Mouse (Mus musculus) midbrain, embryonic 16.5 days (tissue): ENCODE data around the gene Gm45618. TPM values are rescaled to one million over a fixed set of nuclear protein-coding genes. Genes with fewer than 3 reads are reported as not detected.

Experiments
- ATAC-seq: fragments of 200-750 bp; cut with Nextera tagmentation; 2 replicates; pipeline ENCODE4 v1.8.0; 2017; ENCODE audit warnings: moderate TSS enrichment
- H3K27ac ChIP-seq: fragments of 300-500 bp; sonication (generic); 2 replicates; pipeline ENCODE4 v1.5.1; 2014; ENCODE audit warnings: mild to moderate bottlenecking, low read length, mixed read lengths
- H3K27me3 ChIP-seq: fragments of 300-500 bp; sonication (generic); 2 replicates; pipeline ENCODE4 v1.6.1; 2014; ENCODE audit warnings: low read depth, low read length, mixed read lengths; ENCODE audit not compliant: control insufficient read depth, insufficient read depth
- H3K36me3 ChIP-seq: fragments of 300-500 bp; sonication (generic); 2 replicates; pipeline ENCODE4 v1.6.1; 2014; ENCODE audit warnings: mild to moderate bottlenecking, low read length, moderate library complexity, mixed read lengths; ENCODE audit not compliant: control insufficient read depth, insufficient read depth
- H3K4me1 ChIP-seq: fragments of 300-500 bp; sonication (generic); 2 replicates; pipeline ENCODE4 v1.6.1; 2014; ENCODE audit warnings: mild to moderate bottlenecking, low read length, mixed read lengths; ENCODE audit not compliant: control insufficient read depth, insufficient read depth
- H3K4me2 ChIP-seq: fragments of 300-500 bp; sonication (generic); 2 replicates; pipeline ENCODE4 v1.6.1; 2014; ENCODE audit warnings: mild to moderate bottlenecking, low read length, mixed read lengths
- H3K4me3 ChIP-seq: fragments of 300-500 bp; sonication (generic); 2 replicates; pipeline ENCODE4 v1.5.1; 2014; ENCODE audit warnings: low read depth, mild to moderate bottlenecking, low read length, moderate library complexity, mixed read lengths
- H3K9ac ChIP-seq: fragments of 300-500 bp; sonication (generic); 2 replicates; pipeline ENCODE4 v1.6.1; 2014; ENCODE audit warnings: low read depth, low read length, mixed read lengths
- H3K9me3 ChIP-seq: fragments of 300-500 bp; sonication (generic); replicated peaks from 2 replicates; pipeline ENCODE4 v1.6.1; 2014; ENCODE audit warnings: mild to moderate bottlenecking, low read length, mixed read lengths; ENCODE audit not compliant: control insufficient read depth, poor library complexity, severe bottlenecking
- WGBS: fragments of 180-500 bp; shearing (Covaris S2); extraction: QIAGEN DNeasy Blood & Tissue Kit; methylation state at CpG from one replicate; pipeline ENCODE4 v1.1.7; 2014; 5-methylcytosine and 5-hydroxymethylcytosine counted together
- polyA plus RNA-seq: library from polyadenylated mRNA; unstranded; fragments of >200 nt; fragmentation: Nextera tagmentation; extraction: Ambion mirVana; gene quantifications from 2 replicates; pipeline ENCODE4 v1.2.1, GENCODE M21; 2015

The Gm45618 gene
- polyA plus RNA-seq, 1 experiment from 2014 or later = 0.30 TPM

DNA sequence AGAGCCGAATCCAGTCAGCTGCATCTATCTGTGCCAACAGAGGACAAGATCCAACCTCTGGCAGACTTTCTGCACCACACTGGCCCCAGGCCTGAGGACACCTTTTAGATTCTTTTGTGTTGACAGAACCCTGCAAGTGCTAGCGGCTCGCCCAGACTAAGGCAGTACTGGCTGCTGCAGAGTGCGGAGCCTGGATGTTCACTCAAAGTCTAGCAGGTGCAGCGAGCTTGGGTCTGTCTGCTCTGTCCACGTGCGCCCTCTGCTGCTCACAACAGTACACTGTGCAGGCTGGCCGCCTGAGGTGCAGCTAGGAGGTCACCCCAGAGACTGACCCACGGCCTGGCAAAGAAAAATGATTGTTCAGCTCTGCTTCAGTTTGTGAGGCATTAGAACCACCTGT, 22.8 kb downstream of the Gm45618 start:
- peak overlapping the region; percentile 43 for H3K4me2 ChIP-seq
- H3K36me3 ChIP-seq = no peaks in the 10 kb centered on the region
- no peaks in the 10 kb centered on the region for H3K27me3 ChIP-seq
- WGBS = 10% methylated on average over 9 of the region's 9 CpGs
- H3K4me3 ChIP-seq = peak overlapping the region; percentile 12; the same call in 1 of the 2 replicates
- no peak overlapping the region; the same call in 1 of the 2 replicates for H3K9ac ChIP-seq
- no peaks in the 10 kb centered on the region for H3K9me3 ChIP-seq
- peak; percentile 57 for ATAC-seq
- H3K27ac ChIP-seq = no peak overlapping the region
- peaks cover 21% of the 10 kb centered on the region for H3K4me1 ChIP-seq

DNA sequence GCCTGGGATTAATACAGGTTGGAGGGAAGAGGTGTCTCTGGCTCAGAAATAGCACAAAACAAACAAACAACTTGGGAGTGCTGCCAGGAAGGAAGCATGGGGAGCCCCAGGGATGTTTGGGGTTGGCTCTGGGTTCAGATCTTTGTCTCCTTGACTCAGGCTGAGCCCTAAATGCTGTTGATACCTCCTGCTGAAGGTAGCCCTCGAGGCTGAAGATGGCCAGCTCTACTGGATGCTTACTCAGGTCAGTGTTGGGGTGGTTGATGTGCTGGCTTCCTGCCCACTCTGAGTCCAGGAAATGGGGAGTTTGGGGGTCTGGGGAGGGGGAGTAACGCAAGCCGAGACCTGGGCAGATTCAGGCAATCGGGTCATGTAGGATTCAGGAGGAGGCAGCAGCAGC, 23.8 kb downstream of the Gm45618 start:
- peak overlapping the region; percentile 88; the same call in 1 of the 2 replicates for H3K4me3 ChIP-seq
- H3K9ac ChIP-seq = peak overlapping the region; percentile 99; the same call in 1 of the 2 replicates
- H3K36me3 ChIP-seq = no peaks in the 10 kb centered on the region
- H3K9me3 ChIP-seq = no peaks in the 10 kb centered on the region
- H3K4me1 ChIP-seq = peaks cover 32% of the 10 kb centered on the region
- H3K27me3 ChIP-seq = no peaks in the 10 kb centered on the region
- WGBS = 66% methylated on average over 4 of the region's 4 CpGs
- peak overlapping the region; percentile 96 for H3K4me2 ChIP-seq
- no peak overlapping the region for H3K27ac ChIP-seq
- no peak for ATAC-seq

DNA sequence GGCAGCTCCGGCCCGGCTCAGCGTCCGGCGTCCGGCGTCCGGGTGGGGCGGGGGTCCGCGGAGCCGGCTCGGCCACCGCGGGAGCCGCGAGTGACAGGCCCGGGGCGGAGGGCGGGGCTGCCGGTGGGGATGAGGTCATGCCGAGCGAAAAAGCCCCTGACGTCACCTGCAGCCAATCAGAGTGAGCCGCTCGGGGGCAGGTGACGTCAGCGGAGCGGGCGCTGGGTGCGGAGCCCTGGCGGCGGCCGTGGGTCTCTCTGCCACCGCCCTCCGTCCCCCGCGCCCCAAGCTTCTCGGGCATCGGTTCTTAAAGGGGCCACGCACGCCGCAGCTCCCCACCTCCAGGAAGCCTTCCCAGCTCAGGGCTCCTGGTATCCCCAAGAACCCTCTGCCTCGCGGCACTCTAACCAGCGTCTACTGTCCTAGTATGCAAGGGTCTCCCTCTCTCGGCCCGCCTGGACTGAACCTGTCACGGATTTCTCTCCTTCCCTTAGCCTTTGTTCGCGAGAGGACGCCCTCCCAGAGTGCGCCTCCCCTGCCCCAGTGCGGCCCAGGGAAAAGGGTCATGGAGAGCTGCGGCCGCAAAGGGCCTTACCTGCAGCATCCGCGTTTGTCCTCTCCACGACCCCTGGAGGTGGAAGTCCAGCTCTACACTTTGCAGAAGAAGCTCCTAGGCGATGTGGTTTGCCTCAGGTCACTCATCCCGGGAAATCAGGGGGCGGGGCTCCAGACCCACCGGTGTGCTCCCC, 25.2 kb downstream of the Gm45618 start, which contains the start of gene Dusp8:
TSS of gene Dusp8 (minus strand) at position 661 of the 749 bp plus-strand sequence.
- H3K36me3 ChIP-seq = no peaks in the 10 kb centered on the region
- under 1% methylated on average over 57 of the region's 63 CpGs for WGBS
- H3K9me3 ChIP-seq = no peaks in the 10 kb centered on the region
- no peaks in the 10 kb centered on the region for H3K27me3 ChIP-seq
- peak within 1 kb of the TSS; percentile 98 for H3K27ac ChIP-seq
- peak within 1 kb of the TSS; percentile 88 for H3K4me3 ChIP-seq
- peak within 1 kb of the TSS; percentile 99 for H3K9ac ChIP-seq
- peak; percentile 69 for ATAC-seq
- peak within 1 kb of the TSS; percentile 96 for H3K4me2 ChIP-seq
- H3K4me1 ChIP-seq = peaks cover 45% of the 10 kb centered on the region

DNA sequence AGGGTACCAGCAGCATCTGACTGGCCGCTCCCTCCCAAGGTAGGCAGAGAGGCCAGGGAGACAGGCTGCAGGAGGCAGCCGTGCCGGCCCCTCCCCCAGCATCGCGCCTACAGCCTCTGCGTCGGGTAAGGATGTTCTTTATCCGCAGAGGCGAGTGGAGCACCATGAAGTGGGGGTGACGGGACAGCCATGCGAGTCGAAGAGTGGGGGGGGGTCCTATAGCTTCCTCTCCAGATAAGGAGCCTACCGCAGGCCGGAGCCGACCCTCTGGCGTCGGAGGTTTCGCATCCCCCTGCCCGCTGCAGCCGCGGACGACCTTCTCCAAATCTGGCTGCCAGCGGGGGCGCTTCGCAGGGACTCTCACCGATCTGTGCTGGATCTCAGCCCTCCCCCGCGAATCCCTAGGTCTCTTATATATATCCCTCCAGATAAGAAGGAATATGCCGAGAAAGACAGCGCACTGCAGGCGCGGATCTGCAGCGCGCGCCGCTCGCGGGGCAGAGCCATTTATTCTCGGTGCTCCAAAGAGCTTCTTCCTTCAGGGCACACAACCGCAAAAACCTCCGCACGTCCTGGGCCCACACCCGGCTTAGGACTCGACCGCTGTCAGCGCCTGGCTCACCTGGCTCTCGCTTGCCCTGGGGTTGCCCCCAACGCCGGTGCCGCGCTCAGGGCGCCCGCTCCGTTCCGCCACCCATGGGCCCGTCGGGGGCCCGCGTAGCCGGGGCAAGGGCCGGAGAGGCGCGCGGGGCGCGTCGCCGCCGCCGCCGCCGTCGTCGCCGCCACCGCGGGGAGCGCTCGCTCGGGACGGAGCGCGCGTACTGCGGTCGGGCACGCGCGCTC, 26.0 kb downstream of the Gm45618 start:
- Histone ChIP-seq H3K9ac (peak overlapping the region; percentile 99), H3K4me1 (peaks cover 53% of the 10 kb centered on the region), H3K27ac (peak overlapping the region; percentile 98), H3K4me3 (peak overlapping the region; percentile 88), H3K4me2 (peak overlapping the region; percentile 96), H3K27me3 (no peaks in the 10 kb centered on the region), H3K36me3 (no peaks in the 10 kb centered on the region), H3K9me3 (no peaks in the 10 kb centered on the region)
- under 1% methylated on average over 88 of the region's 89 CpGs for WGBS
- ATAC-seq = peak; percentile 21

DNA sequence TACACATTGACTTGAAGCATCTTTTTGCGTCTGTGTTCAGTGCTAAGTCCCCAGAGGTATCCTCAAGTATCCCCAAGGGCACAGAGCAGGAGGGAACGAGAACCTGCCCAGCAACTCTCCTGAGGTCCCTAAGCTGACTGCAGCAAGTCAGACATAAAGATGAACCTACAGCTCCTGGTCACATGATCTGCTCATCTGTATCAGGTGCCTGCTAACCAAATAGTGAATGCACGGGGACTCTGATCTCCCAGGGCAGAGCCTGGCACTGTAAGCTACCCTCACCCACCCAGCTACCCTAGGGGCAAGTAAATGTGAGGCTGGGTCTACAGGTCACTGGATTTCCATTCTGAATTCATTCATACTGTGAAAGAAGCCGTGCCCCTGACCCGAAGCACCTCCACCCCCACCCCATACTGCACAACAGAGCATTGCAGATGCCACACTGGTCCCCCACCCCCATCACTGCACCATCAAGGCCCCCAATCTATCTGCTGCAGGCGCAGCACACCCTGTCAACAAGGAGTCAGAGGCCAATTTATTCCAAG, 26.8 kb downstream of the Gm45618 start:
- Histone ChIP-seq H3K36me3 (no peaks in the 10 kb centered on the region), H3K4me3 (peak overlapping the region; percentile 88), H3K27ac (peak overlapping the region; percentile 98), H3K9me3 (no peaks in the 10 kb centered on the region), H3K9ac (peak overlapping the region; percentile 99), H3K4me2 (peak overlapping the region; percentile 96), H3K27me3 (no peaks in the 10 kb centered on the region), H3K4me1 (peaks cover 61% of the 10 kb centered on the region)
- WGBS = 10% methylated on average over 6 of the region's 6 CpGs
- ATAC-seq = no peak

DNA sequence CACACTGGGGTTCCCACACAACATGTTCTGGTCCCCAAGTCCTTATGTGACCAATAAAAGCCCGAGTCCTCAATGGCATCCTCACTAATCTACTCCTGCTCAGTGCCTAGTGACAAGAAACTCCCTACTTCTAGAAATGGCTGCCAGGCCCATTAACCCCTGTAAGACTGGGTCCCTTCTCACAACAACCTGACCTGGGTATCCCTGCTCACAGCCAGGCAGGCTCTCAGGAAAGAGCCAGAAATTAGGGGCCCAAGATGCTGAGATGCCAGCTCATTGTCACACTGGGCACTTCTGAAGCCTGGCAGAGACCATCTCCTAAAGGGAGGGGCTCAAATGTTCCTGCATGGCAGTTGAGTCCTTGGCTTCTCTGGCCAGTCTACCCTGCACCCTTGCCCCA, 27.5 kb downstream of the Gm45618 start:
- Histone ChIP-seq H3K4me2 (peak overlapping the region; percentile 96), H3K4me1 (peaks cover 67% of the 10 kb centered on the region), H3K27me3 (no peaks in the 10 kb centered on the region), H3K9me3 (no peaks in the 10 kb centered on the region), H3K4me3 (peak overlapping the region; percentile 88), H3K27ac (peak overlapping the region; percentile 86), H3K36me3 (peaks cover 3% of the 10 kb centered on the region), H3K9ac (peak overlapping the region; percentile 99)
- 48% methylated on average over 1 of the region's 1 CpGs for WGBS
- no peak for ATAC-seq

DNA sequence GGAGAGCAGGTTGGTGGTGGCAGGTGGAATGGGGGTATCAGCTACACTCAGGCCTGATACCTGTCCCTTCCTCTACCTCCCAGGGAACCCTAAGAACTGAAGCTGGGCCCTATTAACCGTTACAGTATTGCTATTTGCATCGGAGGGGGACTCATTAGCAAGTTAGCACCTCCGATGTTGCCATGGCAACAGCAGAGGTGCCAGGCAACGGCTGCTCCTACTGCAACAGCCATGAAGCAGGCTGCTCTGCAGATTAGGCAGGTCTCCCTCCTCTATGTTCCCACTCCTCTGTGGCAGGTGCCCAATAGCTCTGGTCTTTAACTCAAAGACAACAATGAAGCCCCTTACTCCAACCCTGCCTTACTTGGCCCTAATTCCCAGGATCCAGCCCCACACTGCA, 28.7 kb downstream of the Gm45618 start:
- H3K4me3 ChIP-seq = peak overlapping the region; percentile 88
- no peaks in the 10 kb centered on the region for H3K9me3 ChIP-seq
- H3K4me2 ChIP-seq = peak overlapping the region; percentile 96
- peak overlapping the region; percentile 99 for H3K9ac ChIP-seq
- no peaks in the 10 kb centered on the region for H3K27me3 ChIP-seq
- ATAC-seq = peak; percentile 27
- peaks cover 63% of the 10 kb centered on the region for H3K4me1 ChIP-seq
- H3K27ac ChIP-seq = peak overlapping the region; percentile 86
- H3K36me3 ChIP-seq = peaks cover 11% of the 10 kb centered on the region
- 0% methylated on average over 4 of the region's 4 CpGs for WGBS

DNA sequence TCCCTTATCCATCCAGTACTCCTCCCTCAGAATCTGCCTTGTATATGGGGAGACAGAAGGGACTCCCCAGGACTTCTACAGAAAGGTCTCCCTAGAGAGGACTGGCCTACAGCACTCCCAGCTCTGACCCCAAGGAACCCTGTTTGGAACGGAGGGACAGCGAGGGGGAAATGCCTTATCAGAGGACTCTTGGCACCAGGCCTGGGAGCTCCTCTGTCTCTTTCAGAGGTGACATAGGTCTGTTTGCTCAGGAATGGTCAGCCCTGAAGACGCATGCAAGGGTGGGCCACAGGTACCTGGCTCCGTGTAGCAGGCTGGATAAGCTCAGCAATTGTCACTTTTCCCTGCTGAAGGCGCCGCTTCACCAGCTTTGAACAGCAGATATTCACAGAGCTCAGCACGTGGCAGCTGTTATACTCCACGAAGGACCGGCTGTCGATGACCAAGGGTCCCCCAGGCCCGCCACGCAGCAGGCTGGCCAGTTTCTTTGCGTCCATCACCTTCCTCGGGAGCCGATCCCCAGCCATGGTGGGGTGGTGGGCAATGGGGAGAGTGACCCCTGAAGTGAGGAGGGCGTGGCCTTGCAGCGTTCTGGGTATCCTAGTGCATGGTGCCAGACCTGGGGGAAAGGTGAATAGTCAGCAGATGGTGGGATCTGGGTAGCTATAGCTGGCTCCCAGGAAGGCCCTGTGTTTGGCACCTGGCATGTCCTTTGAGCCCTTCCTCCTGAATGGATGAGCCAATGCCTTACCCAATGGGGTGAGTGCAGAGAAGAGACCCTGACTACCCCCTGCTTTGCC, 30.7 kb downstream of the Gm45618 start:
- ATAC-seq = no peak
- Histone ChIP-seq H3K9ac (peak overlapping the region; percentile 52), H3K4me1 (peaks cover 56% of the 10 kb centered on the region), H3K4me3 (no peak overlapping the region), H3K27me3 (no peaks in the 10 kb centered on the region), H3K36me3 (peaks cover 21% of the 10 kb centered on the region), H3K4me2 (peak overlapping the region; percentile 96), H3K9me3 (no peaks in the 10 kb centered on the region), H3K27ac (peak overlapping the region; percentile 75)
- WGBS = 38% methylated on average over 17 of the region's 17 CpGs
